Comparison of ENCODE assay signal across 7 mouse cellular contexts in the genomic region with DNA sequence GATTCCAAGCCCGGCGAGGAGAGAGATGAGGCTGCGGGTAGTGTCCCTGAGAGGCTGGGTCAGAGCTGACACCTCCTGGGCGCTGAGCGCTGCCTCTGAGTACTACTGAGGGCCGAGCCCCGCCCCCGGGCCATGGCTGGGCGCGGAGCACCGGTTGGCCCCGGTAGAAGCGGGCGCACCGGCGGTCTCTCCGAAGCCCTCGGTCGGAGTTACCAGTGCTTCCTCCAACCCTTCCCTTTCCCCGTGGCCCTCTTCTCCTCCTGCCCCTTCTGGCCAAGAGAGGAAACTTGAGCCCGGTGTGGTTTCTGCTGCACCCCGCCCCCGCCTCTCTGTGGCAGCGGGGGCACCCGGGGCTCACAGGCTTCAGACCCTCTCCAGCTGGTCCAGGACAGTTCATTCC. TPM values are rescaled to one million over a fixed set of nuclear protein-coding genes. Genes with fewer than 3 reads are reported as not detected.
A peak's percentile ranks its signal among the peaks of the same experiment; 100 is the strongest.
DNase-seq lines count a peak whose midpoint lies in the region; ATAC-seq and TF ChIP-seq lines count a peak whose summit lies in the region.

No protein-coding gene starts in this region.

- peak overlapping the region; percentile 88 to 91 for H3K4me3 ChIP-seq in MEL (ENCODE audit: control insufficient read depth in 1 of 2, insufficient read depth in 1 of 2, low read depth in 2 of 2, low read length in 2 of 2)
- H3K4me3 ChIP-seq in heart, embryonic 10.5 days, result peak overlapping the region; percentile 68
- H3K4me3 ChIP-seq in lung, postnatal 0 days (ENCODE audit: low read depth, low read length), result peak overlapping the region; percentile 44

- peaks cover 58% of the 10 kb centered on the region for H3K79me2 ChIP-seq in MEL (ENCODE audit: control insufficient read depth, insufficient read depth, low read length, poor library complexity)

- DNase-seq in MEL (ENCODE audit: low read depth, low spot score), result peak; percentile 58
- DNase-seq in brain, embryonic 14.5 days (ENCODE audit: low read depth), result peak; percentile 24
- DNase-seq in heart, embryonic 10.5 days (ENCODE audit: low spot score), result peak; percentile 86
- peak; percentile 29 for DNase-seq in kidney, adult 9 months
- DNase-seq in lung, postnatal 0 days (ENCODE audit: low spot score), result peak; percentile 79
- DNase-seq in right cerebral cortex, postnatal 14 days, result no peak

- no peak for TF ChIP-seq CTCF in MEL (IDR thresholded peaks at IDR 0.05 in 2 of 3, conservative IDR thresholded peaks at IDR 0.05 in 1 of 3; ENCODE audit: control insufficient read depth in 1 of 3, insufficient read depth in 1 of 3, low read depth in 2 of 3, low read length in 3 of 3, poor library complexity in 1 of 3, severe bottlenecking in 1 of 3)
- TF ChIP-seq CTCF in brain, embryonic 14.5 days (IDR thresholded peaks at IDR 0.05; ENCODE audit: borderline replicate concordance, extremely low read depth, insufficient read depth, insufficient read length), result peak; percentile 22; the same call in 1 of the 2 replicates
- TF ChIP-seq CTCF in lung, postnatal 0 days (IDR thresholded peaks at IDR 0.05), result peak; percentile 59

- no peaks in the 10 kb centered on the region for H3K27me3 ChIP-seq in MEL (ENCODE audit: control insufficient read depth in 1 of 2, insufficient read depth in 2 of 2, low read length in 2 of 2)
- no peaks in the 10 kb centered on the region for H3K27me3 ChIP-seq in heart, embryonic 10.5 days (ENCODE audit: insufficient read depth, poor library complexity, severe bottlenecking)
- H3K27me3 ChIP-seq in lung, postnatal 0 days (replicated peaks; ENCODE audit: insufficient read depth, low read length), result no peaks in the 10 kb centered on the region

- H3K4me2 ChIP-seq in lung, postnatal 0 days (replicated peaks; ENCODE audit: low read depth, low read length), result peak overlapping the region; percentile 74

- H3K9me3 ChIP-seq in MEL (replicated peaks; ENCODE audit: insufficient read depth, low read length), result no peaks in the 10 kb centered on the region
- no peaks in the 10 kb centered on the region for H3K9me3 ChIP-seq in heart, embryonic 10.5 days
- no peaks in the 10 kb centered on the region for H3K9me3 ChIP-seq in lung, postnatal 0 days (ENCODE audit: low read length)

- no peak for TF ChIP-seq EP300 in MEL (IDR thresholded peaks at IDR 0.05; ENCODE audit: low read depth in 1 of 2, low read length in 2 of 2)
- no peak for TF ChIP-seq EP300 in lung, postnatal 0 days (IDR thresholded peaks at IDR 0.05)

- under 1% methylated on average over 25 of the region's 25 CpGs for WGBS in heart, embryonic 10.5 days
- 1% methylated on average over 16 of the region's 25 CpGs for WGBS in lung, postnatal 0 days

- peak overlapping the region; percentile 98 for H3K9ac ChIP-seq in MEL (ENCODE audit: control insufficient read depth, low read depth, low read length, poor library complexity, severe bottlenecking)
- peak overlapping the region; percentile 48; the same call in 1 of the 2 replicates for H3K9ac ChIP-seq in lung, postnatal 0 days (replicated peaks; ENCODE audit: low read depth)

- peaks cover 4 to 21% of the 10 kb centered on the region in 2 experiments for H3K4me1 ChIP-seq in MEL (ENCODE audit: control insufficient read depth in 1 of 2, insufficient read depth in 2 of 2, low read length in 2 of 2)
- peaks cover 46% of the 10 kb centered on the region for H3K4me1 ChIP-seq in heart, embryonic 10.5 days
- peaks cover 7% of the 10 kb centered on the region; the same call in 1 of the 2 replicates for H3K4me1 ChIP-seq in lung, postnatal 0 days (ENCODE audit: insufficient read depth, low read depth, low read length)

- no peak for TF ChIP-seq RAD21 in MEL (IDR thresholded peaks at IDR 0.05; ENCODE audit: low read depth, low read length)

- peak overlapping the region; percentile 99 for H3K27ac ChIP-seq in MEL (ENCODE audit: control insufficient read depth, low read depth, low read length)
- peak overlapping the region; percentile 90 for H3K27ac ChIP-seq in heart, embryonic 10.5 days
- peak overlapping the region; percentile 2; the same call in 1 of the 2 replicates for H3K27ac ChIP-seq in lung, postnatal 0 days (ENCODE audit: low read length)

- peaks cover 0 to 43% of the 10 kb centered on the region in 2 experiments; a peak in 3 of 4 replicates for H3K36me3 ChIP-seq in MEL (ENCODE audit: control insufficient read depth in 1 of 2, insufficient read depth in 2 of 2, low read length in 2 of 2)
- no peaks in the 10 kb centered on the region for H3K36me3 ChIP-seq in heart, embryonic 10.5 days
- H3K36me3 ChIP-seq in lung, postnatal 0 days (ENCODE audit: insufficient read depth, low read length), result no peaks in the 10 kb centered on the region

- TF ChIP-seq POLR2A in MEL (IDR thresholded peaks at IDR 0.05; ENCODE audit: control insufficient read depth in 1 of 2, insufficient read depth in 1 of 2, low read depth in 1 of 2, low read length in 2 of 2, poor library complexity in 1 of 2), result peak; percentile 52 to 57; a peak in 2 of 4 replicates
- no peak for TF ChIP-seq POLR2A in brain, embryonic 14.5 days (IDR thresholded peaks at IDR 0.05; ENCODE audit: borderline replicate concordance, extremely low read depth, insufficient read depth, insufficient read length, poor library complexity, severe bottlenecking)

- ATAC-seq in lung, postnatal 0 days, result peak; percentile 31
- ATAC-seq in neutrophil, adult 5-6 weeks (ENCODE audit: extremely low read depth, insufficient number of reproducible peaks, low FRiP score, poor library complexity, severe bottlenecking), result peak; percentile 17; the same call in 1 of the 2 replicates

TF ChIP-seq in MEL, 35 proteins besides CTCF, POLR2A, EP300 and RAD21:
- peak; percentile 51 for TF ChIP-seq NELFE (IDR thresholded peaks at IDR 0.05; ENCODE audit: low read depth, low read length)
- no peak for TF ChIP-seq CHD1 (IDR thresholded peaks at IDR 0.05; ENCODE audit: low read depth, low read length)
- 0 out of 2 replicates have a peak, but pooled peaks have one; percentile 13 for TF ChIP-seq ETS1 (IDR thresholded peaks at IDR 0.05; ENCODE audit: low read depth, low read length)
- peak; percentile 33; the same call in 1 of the 2 replicates for TF ChIP-seq MXI1 (IDR thresholded peaks at IDR 0.05; ENCODE audit: low read depth, low read length)
- peak; percentile 75; the same call in 1 of the 2 replicates for TF ChIP-seq UBTF (IDR thresholded peaks at IDR 0.05; ENCODE audit: borderline replicate concordance, insufficient read depth, low read depth, low read length)
- TF ChIP-seq SIN3A (IDR thresholded peaks at IDR 0.05; ENCODE audit: low read length), result peak; percentile 48
- no peak for TF ChIP-seq GATA1 (IDR thresholded peaks at IDR 0.05; ENCODE audit: low read depth, low read length)
- peak; percentile 73; the same call in 1 of the 2 replicates for TF ChIP-seq MAZ (IDR thresholded peaks at IDR 0.05; ENCODE audit: low read depth, low read length)
TF ChIP-seq in MEL: peak in this region for 6.

RNA-seq across cellular contexts. Expression of a gene that starts 3.0 kb away (rescaled TPM):
- 63.9 and 74.6 TPM in 2 replicates for total RNA-seq in MEL (2012; rRNA removed)
- 100 to 1,000 TPM in 1 of 2 experiments, not detected in 1; 103 TPM for polyA plus RNA-seq in MEL (2012; ENCODE audit: insufficient read depth in 1 of 2, insufficient read length in 2 of 2, low read depth in 1 of 2, low replicate concordance in 2 of 2, missing spikeins in 1 of 2)
- 0.53 and 1.2 TPM in 2 replicates for polyA plus RNA-seq in brain, embryonic 14.5 days (2012; rRNA removed)
- polyA plus RNA-seq in heart, embryonic 10.5 days (2016; fragmentation: Nextera tagmentation; extraction: Ambion mirVana), result 15.2 and 19.4 TPM in 2 replicates
- polyA plus RNA-seq in lung, postnatal 0 days (2015; fragmentation: Nextera tagmentation; extraction: Ambion mirVana), result 10.5 and 11.2 TPM in 2 replicates
- 195 and 199 TPM in 2 replicates for total RNA-seq in neutrophil, adult 5-6 weeks (2017)

RNA-seq across cellular contexts. Expression of a gene that starts 14.9 kb away (rescaled TPM):
- 322 and 402 TPM in 2 replicates for total RNA-seq in MEL (2012; rRNA removed)
- 100 to 1,000 TPM in 1 of 2 experiments, not detected in 1; 900 TPM for polyA plus RNA-seq in MEL (2012; ENCODE audit: insufficient read depth in 1 of 2, insufficient read length in 2 of 2, low read depth in 1 of 2, low replicate concordance in 2 of 2, missing spikeins in 1 of 2)
- 976 and 1,085 TPM in 2 replicates for polyA plus RNA-seq in brain, embryonic 14.5 days (2012; rRNA removed)
- polyA plus RNA-seq in heart, embryonic 10.5 days (2016; fragmentation: Nextera tagmentation; extraction: Ambion mirVana), result 682 and 901 TPM in 2 replicates
- 200 and 211 TPM in 2 replicates for polyA plus RNA-seq in lung, postnatal 0 days (2015; fragmentation: Nextera tagmentation; extraction: Ambion mirVana)
- total RNA-seq in neutrophil, adult 5-6 weeks (2017), result 345 and 352 TPM in 2 replicates

RNA-seq across cellular contexts. Expression of a gene that starts 15.6 kb away (rescaled TPM):
- total RNA-seq in MEL (2012; rRNA removed), result 39.8 and 40.5 TPM in 2 replicates
- 10 to 100 TPM; 42.4 to 67.1 TPM for polyA plus RNA-seq in MEL (2012; ENCODE audit: insufficient read depth in 1 of 2, insufficient read length in 2 of 2, low read depth in 1 of 2, low replicate concordance in 2 of 2, missing spikeins in 1 of 2)
- 101 and 118 TPM in 2 replicates for polyA plus RNA-seq in brain, embryonic 14.5 days (2012; rRNA removed)
- polyA plus RNA-seq in heart, embryonic 10.5 days (2016; fragmentation: Nextera tagmentation; extraction: Ambion mirVana), result 152 and 154 TPM in 2 replicates
- 27.8 and 29.4 TPM in 2 replicates for polyA plus RNA-seq in lung, postnatal 0 days (2015; fragmentation: Nextera tagmentation; extraction: Ambion mirVana)
- 22.6 and 25.5 TPM in 2 replicates for total RNA-seq in neutrophil, adult 5-6 weeks (2017)

RNA-seq across cellular contexts. Expression of a gene that starts 17.3 kb away (rescaled TPM):
- total RNA-seq in MEL (2012; rRNA removed), result 46.7 and 48.0 TPM in 2 replicates
- polyA plus RNA-seq in MEL (2012; ENCODE audit: insufficient read depth in 1 of 2, insufficient read length in 2 of 2, low read depth in 1 of 2, low replicate concordance in 2 of 2, missing spikeins in 1 of 2), result 100 to 1,000 TPM; 117 to 822 TPM
- 165 and 192 TPM in 2 replicates for polyA plus RNA-seq in brain, embryonic 14.5 days (2012; rRNA removed)
- 220 and 264 TPM in 2 replicates for polyA plus RNA-seq in heart, embryonic 10.5 days (2016; fragmentation: Nextera tagmentation; extraction: Ambion mirVana)
- 162 and 163 TPM in 2 replicates for polyA plus RNA-seq in lung, postnatal 0 days (2015; fragmentation: Nextera tagmentation; extraction: Ambion mirVana)
- total RNA-seq in neutrophil, adult 5-6 weeks (2017), result 47.4 and 48.1 TPM in 2 replicates

RNA-seq across cellular contexts. Expression of a gene that starts 55.2 kb away (rescaled TPM):
- total RNA-seq in MEL (2012; rRNA removed), result 0.12 TPM in 1 of 2 replicates, not detected in the other
- under 1 TPM in 1 of 2 experiments, not detected in 1; 0.21 TPM for polyA plus RNA-seq in MEL (2012; ENCODE audit: insufficient read depth in 1 of 2, insufficient read length in 2 of 2, low read depth in 1 of 2, low replicate concordance in 2 of 2, missing spikeins in 1 of 2)
- 0.30 and 0.33 TPM in 2 replicates for polyA plus RNA-seq in brain, embryonic 14.5 days (2012; rRNA removed)
- polyA plus RNA-seq in heart, embryonic 10.5 days (2016; fragmentation: Nextera tagmentation; extraction: Ambion mirVana), result 0.35 TPM in 1 of 2 replicates, not detected in the other
- polyA plus RNA-seq in lung, postnatal 0 days (2015; fragmentation: Nextera tagmentation; extraction: Ambion mirVana), result 0.67 and 2.2 TPM in 2 replicates
- 0.49 TPM in 1 of 2 replicates, not detected in the other for total RNA-seq in neutrophil, adult 5-6 weeks (2017)

Comparison
In these comparisons a context has a peak if more than half of its experiments do, and no peak if none do; other contexts are left out.
1. H3K27ac ChIP-seq: peak in every context shown above with its lines; median percentile 99 in MEL; 90 in heart, embryonic 10.5 days; 2 in lung, postnatal 0 days.
2. CTCF ChIP-seq: peak in brain, embryonic 14.5 days (single experiment) and lung, postnatal 0 days (single experiment); none in MEL (0 of 3).
3. Peak in every context shown above with its lines, with median percentiles within 50 percentile points of each other: H3K4me3 ChIP-seq.